Mouse (Mus musculus) kidney, adult 2 months (tissue): Measurements from ENCODE around the gene Ldhal6b.

Experiments used
- CTCF ChIP-seq: fragments of 200-500 bp; conservative IDR thresholded peaks from 2 replicates; pipeline ENCODE4 v1.5.1; 2011; ENCODE audit warnings: low read depth, mild to moderate bottlenecking, control low read depth, low read length, moderate library complexity, mixed read lengths; ENCODE audit not compliant: insufficient read depth, insufficient read length
- POLR2A ChIP-seq: fragments of 200-500 bp; IDR thresholded peaks from one replicate; pipeline ENCODE4 v1.6.1; 2011; ENCODE audit warnings: low read depth, low read length, control low read depth

GRCm38 (mm10) chr17:5425204-5425603 is 6.6 kb upstream of the Ldhal6b start:
- TF ChIP-seq CTCF: no peak
- no peak for TF ChIP-seq POLR2A
